Mouse (Mus musculus): ENCODE measurements around the gene Lipt1. TPM values are rescaled to one million over a fixed set of nuclear protein-coding genes. Genes with fewer than 3 reads are reported as not detected.

Lipt1 gene
- polyA plus RNA-seq, 1 experiment, result 4.0 TPM

DNA sequence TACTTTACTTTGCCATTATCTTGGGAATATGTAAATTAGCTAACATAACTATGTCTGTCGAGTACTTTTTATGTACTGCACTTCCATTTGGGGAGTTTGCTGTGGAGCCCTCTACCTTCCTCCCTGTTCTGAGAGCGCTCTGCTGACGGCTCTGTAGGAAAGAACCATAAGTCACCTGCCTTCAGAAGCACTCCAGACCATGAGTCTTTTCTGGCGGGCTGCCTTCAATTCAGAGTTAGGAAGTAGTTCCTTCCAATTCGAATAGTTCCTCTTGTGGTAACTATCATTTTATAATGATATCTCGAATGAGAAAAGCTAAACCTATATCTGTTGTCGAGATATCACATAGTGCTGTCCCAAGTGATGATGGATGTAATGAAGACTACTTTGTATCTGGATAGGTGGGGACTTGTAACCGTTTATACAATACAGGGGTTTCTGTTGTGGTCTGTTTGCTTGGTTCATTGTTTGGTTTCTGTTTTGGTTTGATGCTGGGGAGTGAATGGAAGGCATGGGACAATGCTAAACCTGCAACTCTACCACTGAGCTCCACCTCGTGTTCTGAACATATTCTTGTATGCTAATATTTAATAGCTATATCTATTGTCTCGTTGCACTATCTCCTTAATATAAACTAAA, 3.7 kb upstream of the Lipt1 start:
- peaks cover 3% of the 10 kb centered on the region for H3K4me1 ChIP-seq (ENCODE audit: control insufficient read depth, insufficient read depth, low read length)
- no peak for TF ChIP-seq POLR2A (IDR thresholded peaks at IDR 0.05; ENCODE audit: borderline replicate concordance, control insufficient read depth, low read depth, low read length)
- WGBS, result 17% methylated on average over 10 of the region's 10 CpGs
- H3K27ac ChIP-seq (ENCODE audit: control insufficient read depth, insufficient read depth, low read depth, low read length, poor library complexity), result no peak overlapping the region
- H3K4me3 ChIP-seq (replicated peaks; ENCODE audit: control insufficient read depth, low read depth, low read length), result no peak overlapping the region

DNA sequence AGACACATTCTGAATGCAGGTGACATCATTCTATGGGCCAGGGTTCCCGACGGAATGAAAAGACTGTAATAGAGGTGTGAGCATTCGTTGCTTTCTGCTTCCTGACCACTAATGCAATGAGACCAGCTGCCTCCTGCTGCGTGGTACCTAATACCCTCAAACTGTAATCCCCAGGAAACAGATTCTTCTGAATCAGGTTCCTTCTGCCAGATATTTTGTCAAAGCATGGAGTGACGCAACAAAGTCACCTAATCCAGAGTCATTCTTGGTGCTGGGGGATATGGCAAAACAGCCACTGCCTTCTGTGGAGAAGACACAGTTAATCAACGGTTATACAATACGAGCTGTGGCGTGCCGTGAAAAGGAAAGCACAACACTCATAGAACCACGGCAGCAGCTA, 2.9 kb upstream of the Lipt1 start:
- no peak for TF ChIP-seq POLR2A (IDR thresholded peaks at IDR 0.05; ENCODE audit: borderline replicate concordance, control insufficient read depth, low read depth, low read length)
- TF ChIP-seq CTCF (IDR thresholded peaks at IDR 0.05; ENCODE audit: control insufficient read depth, insufficient read depth, low read length), result no peak
- no peak overlapping the region for H3K27ac ChIP-seq (ENCODE audit: control insufficient read depth, insufficient read depth, low read depth, low read length, poor library complexity)
- peaks cover 3% of the 10 kb centered on the region for H3K4me1 ChIP-seq (ENCODE audit: control insufficient read depth, insufficient read depth, low read length)
- WGBS, result 11% methylated on average over 10 of the region's 10 CpGs
- H3K4me3 ChIP-seq (replicated peaks; ENCODE audit: control insufficient read depth, low read depth, low read length), result peak overlapping the region; percentile 39

DNA sequence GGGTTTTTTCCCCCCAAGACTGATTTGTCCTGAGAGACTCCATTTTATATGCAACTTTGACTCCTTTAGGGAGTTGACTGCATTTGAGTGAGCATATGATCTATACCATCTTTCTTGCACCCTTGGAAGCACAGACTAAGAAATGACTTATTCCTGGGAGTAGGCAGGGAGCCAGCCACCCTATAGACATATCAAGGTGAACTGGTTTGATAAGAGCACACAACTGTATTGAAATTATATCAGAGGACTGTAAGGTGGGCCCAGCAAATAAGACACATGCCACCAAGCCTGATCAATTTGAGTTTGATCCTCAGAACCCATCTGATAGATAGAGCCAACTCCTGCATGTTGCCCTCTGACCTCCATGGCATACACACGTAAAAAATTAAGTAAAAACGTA, 2.2 kb upstream of the Lipt1 start:
- no peak overlapping the region for H3K27ac ChIP-seq (ENCODE audit: control insufficient read depth, insufficient read depth, low read depth, low read length, poor library complexity)
- H3K4me3 ChIP-seq (replicated peaks; ENCODE audit: control insufficient read depth, low read depth, low read length), result no peak overlapping the region
- TF ChIP-seq POLR2A (IDR thresholded peaks at IDR 0.05; ENCODE audit: borderline replicate concordance, control insufficient read depth, low read depth, low read length), result no peak
- TF ChIP-seq CTCF (IDR thresholded peaks at IDR 0.05; ENCODE audit: control insufficient read depth, insufficient read depth, low read length), result no peak
- peaks cover 3% of the 10 kb centered on the region for H3K4me1 ChIP-seq (ENCODE audit: control insufficient read depth, insufficient read depth, low read length)
- 77% methylated on average over 2 of the region's 2 CpGs for WGBS

DNA sequence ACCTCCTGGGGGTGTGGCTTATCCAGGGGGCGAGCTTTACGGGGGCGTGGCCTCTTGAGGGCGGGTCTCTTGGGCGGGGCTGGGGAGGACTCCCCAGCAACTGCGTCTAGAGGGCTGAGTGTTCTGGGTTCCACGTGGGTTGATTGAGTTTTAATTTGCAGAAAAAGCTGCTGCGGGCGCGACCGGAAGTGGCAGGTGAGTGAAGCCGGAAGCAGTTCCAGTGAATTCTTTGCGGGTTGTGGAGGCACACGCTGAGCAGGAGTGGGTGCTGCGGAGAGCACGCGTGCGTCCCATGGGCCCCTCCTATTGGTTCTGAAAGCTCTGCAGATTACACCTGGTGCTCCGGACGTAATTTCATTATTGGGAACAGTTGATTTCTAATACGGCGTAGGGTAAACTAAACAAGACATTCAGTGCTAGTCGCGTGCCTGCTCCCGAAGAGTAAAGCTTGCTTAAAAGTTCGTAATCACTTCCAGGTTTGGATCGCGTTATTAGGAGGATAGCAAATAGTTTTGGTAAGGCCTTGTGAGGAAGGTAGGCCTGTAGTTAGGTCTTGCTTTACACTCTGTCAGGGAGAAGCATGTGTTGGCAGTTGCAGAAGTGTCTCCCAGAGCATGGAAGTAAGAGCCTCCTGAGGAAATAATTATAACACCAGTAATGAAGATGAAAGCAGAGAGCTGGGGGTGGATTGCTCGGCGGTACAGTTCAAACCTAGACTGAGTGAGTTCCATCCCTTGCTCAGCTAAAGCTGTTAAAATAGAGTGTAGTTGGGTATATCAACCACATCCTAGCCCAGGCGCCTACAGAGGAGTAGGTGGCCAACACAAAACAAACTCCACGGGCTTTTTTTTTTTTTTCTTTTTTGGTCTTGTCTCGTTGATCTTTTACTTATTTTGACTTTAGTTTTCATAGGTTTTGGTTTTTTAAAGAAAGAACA, 861 bp downstream of the Lipt1 start:
- no peak overlapping the region for H3K27ac ChIP-seq (ENCODE audit: control insufficient read depth, insufficient read depth, low read depth, low read length, poor library complexity)
- peaks cover 3% of the 10 kb centered on the region for H3K4me1 ChIP-seq (ENCODE audit: control insufficient read depth, insufficient read depth, low read length)
- 2% methylated on average over 33 of the region's 33 CpGs for whole genome bisulfite sequencing

DNA sequence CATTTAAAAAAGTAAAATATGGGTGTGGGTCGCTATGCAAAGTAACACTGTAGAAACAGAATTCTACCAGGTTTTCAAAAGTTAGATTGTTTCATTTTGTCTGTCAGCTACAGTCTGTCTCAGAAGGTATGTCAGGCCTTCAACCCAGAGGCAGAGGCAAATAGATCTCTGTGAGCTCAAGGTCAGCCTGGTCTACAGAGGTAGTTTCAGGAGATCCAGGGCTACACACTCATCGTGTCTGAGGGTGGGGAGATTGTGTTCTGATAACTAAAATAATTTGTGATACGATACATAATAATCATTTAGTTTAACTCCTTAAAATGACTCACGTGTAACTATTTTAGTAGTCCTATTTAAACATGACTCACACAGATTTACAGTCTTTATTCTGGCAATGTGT, 1.6 kb downstream of the Lipt1 start:
- Histone ChIP-seq H3K27ac (ENCODE audit: control insufficient read depth, insufficient read depth, low read depth, low read length, poor library complexity) (no peak overlapping the region), H3K4me3 (replicated peaks; ENCODE audit: control insufficient read depth, low read depth, low read length) (no peak overlapping the region), H3K4me1 (ENCODE audit: control insufficient read depth, insufficient read depth, low read length) (peaks cover 3% of the 10 kb centered on the region)
- TF ChIP-seq POLR2A (IDR thresholded peaks at IDR 0.05; ENCODE audit: borderline replicate concordance, control insufficient read depth, low read depth, low read length), result no peak
- TF ChIP-seq CTCF (IDR thresholded peaks at IDR 0.05; ENCODE audit: control insufficient read depth, insufficient read depth, low read length), result no peak
- 73% methylated on average over 4 of the region's 4 CpGs for WGBS

More for the DNA sequence above, 861 bp downstream of the Lipt1 start:
- peak overlapping the region; percentile 76 for H3K4me3 ChIP-seq (replicated peaks; ENCODE audit: control insufficient read depth, low read depth, low read length)
- TF ChIP-seq POLR2A (IDR thresholded peaks at IDR 0.05; ENCODE audit: borderline replicate concordance, control insufficient read depth, low read depth, low read length), result no peak
- TF ChIP-seq CTCF (IDR thresholded peaks at IDR 0.05; ENCODE audit: control insufficient read depth, insufficient read depth, low read length), result no peak

DNA sequence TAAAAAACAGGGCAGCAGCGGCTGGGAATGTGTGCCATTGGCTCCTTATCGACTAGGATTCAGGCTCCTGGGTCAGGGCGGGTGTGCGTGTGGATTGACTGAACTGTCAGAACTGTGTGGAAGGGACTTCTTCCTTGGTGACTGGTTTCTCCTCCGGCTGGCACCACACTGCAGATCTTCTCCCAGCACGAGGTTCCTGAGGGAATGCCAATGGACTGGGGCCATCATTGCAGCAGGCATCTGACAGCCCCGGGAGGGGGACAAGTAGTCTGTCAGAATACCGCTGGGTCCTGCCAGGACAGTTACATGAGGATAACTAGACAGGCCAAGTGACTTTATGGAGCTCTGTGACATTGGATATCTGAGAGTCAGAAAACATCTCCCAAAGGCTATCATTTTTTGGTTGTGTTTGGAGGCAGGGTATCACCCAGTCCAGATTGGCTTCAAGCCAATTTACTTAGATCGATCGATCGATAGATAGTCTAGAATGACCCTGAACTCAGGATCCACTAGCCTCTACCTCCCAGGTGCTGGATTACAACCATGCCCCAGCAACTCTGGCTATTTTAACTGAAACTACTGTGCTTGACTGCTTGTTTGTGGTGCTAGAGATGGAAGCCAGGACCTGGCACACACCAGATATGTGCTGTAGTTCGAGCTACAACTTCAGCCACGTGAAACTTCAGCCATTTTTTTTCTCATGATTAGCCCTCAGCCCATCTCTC, 6.4 kb downstream of the Lipt1 start:
- Histone ChIP-seq H3K27ac (ENCODE audit: control insufficient read depth, insufficient read depth, low read depth, low read length, poor library complexity) (no peak overlapping the region), H3K4me1 (ENCODE audit: control insufficient read depth, insufficient read depth, low read length) (no peaks in the 10 kb centered on the region; the same call in 1 of the 2 replicates), H3K4me3 (replicated peaks; ENCODE audit: control insufficient read depth, low read depth, low read length) (no peak overlapping the region)
- TF ChIP-seq POLR2A (IDR thresholded peaks at IDR 0.05; ENCODE audit: borderline replicate concordance, control insufficient read depth, low read depth, low read length) (no peak), CTCF (IDR thresholded peaks at IDR 0.05; ENCODE audit: control insufficient read depth, insufficient read depth, low read length) (no peak)
- 94% methylated on average over 13 of the region's 13 CpGs for WGBS

DNA sequence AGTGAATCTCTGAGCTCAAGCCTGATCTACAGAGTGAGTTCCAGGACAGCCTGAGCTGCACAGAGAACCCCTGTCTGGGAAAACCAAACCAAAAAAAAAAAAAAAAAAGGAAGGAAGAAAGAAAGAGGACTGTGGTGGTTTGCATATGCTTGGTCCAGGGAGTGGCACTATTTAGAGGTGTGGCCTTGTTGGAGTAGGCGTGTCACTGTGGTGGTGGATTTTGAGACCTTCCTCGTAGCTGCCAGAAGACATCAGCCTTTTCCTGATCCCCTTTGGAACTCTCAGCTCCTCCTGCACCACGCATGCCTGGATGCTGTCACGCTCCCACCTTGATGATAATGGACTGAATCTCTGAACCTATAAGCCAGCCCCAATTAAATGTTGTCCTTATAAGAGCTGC, 11.9 kb downstream of the Lipt1 start:
- no peak for TF ChIP-seq POLR2A (IDR thresholded peaks at IDR 0.05; ENCODE audit: borderline replicate concordance, control insufficient read depth, low read depth, low read length)
- TF ChIP-seq CTCF (IDR thresholded peaks at IDR 0.05; ENCODE audit: control insufficient read depth, insufficient read depth, low read length), result no peak
- WGBS, result 79% methylated on average over 4 of the region's 4 CpGs
- no peaks in the 10 kb centered on the region for H3K4me1 ChIP-seq (ENCODE audit: control insufficient read depth, insufficient read depth, low read length)
- no peak overlapping the region for H3K4me3 ChIP-seq (replicated peaks; ENCODE audit: control insufficient read depth, low read depth, low read length)
- H3K27ac ChIP-seq (ENCODE audit: control insufficient read depth, insufficient read depth, low read depth, low read length, poor library complexity), result no peak overlapping the region

DNA sequence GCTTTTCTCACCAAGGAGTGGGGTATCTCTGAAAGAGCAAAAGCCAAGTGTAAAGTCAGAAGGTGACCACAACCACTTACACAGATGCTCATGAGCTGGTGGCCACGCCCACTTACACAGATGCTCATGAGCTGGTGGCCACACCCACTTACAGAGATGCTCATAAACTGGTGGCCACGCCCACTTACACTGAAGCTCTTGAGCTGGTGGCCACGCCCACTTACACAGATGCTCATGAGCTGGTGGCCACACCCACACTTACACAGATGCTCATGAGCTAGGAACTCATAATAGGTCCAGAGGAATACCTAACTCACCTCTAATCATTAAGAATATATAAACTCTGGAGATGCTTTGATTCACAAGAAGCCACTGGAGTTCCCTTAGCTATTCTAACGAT, 12.9 kb downstream of the Lipt1 start:
- TF ChIP-seq CTCF (IDR thresholded peaks at IDR 0.05; ENCODE audit: control insufficient read depth, insufficient read depth, low read length) (no peak), POLR2A (IDR thresholded peaks at IDR 0.05; ENCODE audit: borderline replicate concordance, control insufficient read depth, low read depth, low read length) (no peak)
- Histone ChIP-seq H3K27ac (ENCODE audit: control insufficient read depth, insufficient read depth, low read depth, low read length, poor library complexity) (no peak overlapping the region), H3K4me1 (ENCODE audit: control insufficient read depth, insufficient read depth, low read length) (peaks cover 1% of the 10 kb centered on the region; the same call in 1 of the 2 replicates), H3K4me3 (replicated peaks; ENCODE audit: control insufficient read depth, low read depth, low read length) (no peak overlapping the region)
- WGBS, result 70% methylated on average over 4 of the region's 4 CpGs

Data from bone marrow, adult 2 months (tissue).